Mouse (Mus musculus) cerebellum, adult 2 months (tissue): ENCODE measurements around the gene Ear14.
"Not testable (repeated sequence)": the region's sequence is repeated elsewhere in the genome, so short reads cannot be mapped to it uniquely, and the experiment has no call there.

Experiments used
- CTCF ChIP-seq: fragments of 200-500 bp; IDR thresholded peaks from 2 replicates; pipeline ENCODE4 v1.5.1; 2011; ENCODE audit warnings: low read depth, mild to moderate bottlenecking, control low read depth, low read length, moderate library complexity, borderline replicate concordance; ENCODE audit not compliant: insufficient read depth
- POLR2A ChIP-seq: fragments of 200-500 bp; IDR thresholded peaks from 2 replicates; pipeline ENCODE4 v1.6.1; 2011; ENCODE audit warnings: low read length, control low read depth, borderline replicate concordance; ENCODE audit not compliant: insufficient read depth

- TF ChIP-seq CTCF, POLR2A: not testable (repeated sequence)
These were observed 22.1 kb upstream of the Ear14 start for GRCm38 (mm10) chr14:51181051-51181450.
